Mouse (Mus musculus) inflammation-experienced regulatory T-cells, adult 6 months (primary cell): ENCODE measurements around the gene Dtnb. TPM values are rescaled to one million over a fixed set of nuclear protein-coding genes. Genes with fewer than 3 reads are reported as not detected.
"Not testable (repeated sequence)": the region's sequence is repeated elsewhere in the genome, so short reads cannot be mapped to it uniquely, and the experiment has no call there.

Source experiments
- ATAC-seq: one replicate; pipeline ENCODE4 v1.8.0; 2017
- polyA plus RNA-seq, 3 experiments: library from polyadenylated mRNA; unstranded; fragments of 100-300 nt; shearing (Covaris generic); gene quantifications; one replicate each; pipeline ENCODE4 v1.2.1; 2017

Dtnb gene
- 10 to 100 TPM; 16.7 to 34.2 (median 33.7) TPM for polyA plus RNA-seq

DNA sequence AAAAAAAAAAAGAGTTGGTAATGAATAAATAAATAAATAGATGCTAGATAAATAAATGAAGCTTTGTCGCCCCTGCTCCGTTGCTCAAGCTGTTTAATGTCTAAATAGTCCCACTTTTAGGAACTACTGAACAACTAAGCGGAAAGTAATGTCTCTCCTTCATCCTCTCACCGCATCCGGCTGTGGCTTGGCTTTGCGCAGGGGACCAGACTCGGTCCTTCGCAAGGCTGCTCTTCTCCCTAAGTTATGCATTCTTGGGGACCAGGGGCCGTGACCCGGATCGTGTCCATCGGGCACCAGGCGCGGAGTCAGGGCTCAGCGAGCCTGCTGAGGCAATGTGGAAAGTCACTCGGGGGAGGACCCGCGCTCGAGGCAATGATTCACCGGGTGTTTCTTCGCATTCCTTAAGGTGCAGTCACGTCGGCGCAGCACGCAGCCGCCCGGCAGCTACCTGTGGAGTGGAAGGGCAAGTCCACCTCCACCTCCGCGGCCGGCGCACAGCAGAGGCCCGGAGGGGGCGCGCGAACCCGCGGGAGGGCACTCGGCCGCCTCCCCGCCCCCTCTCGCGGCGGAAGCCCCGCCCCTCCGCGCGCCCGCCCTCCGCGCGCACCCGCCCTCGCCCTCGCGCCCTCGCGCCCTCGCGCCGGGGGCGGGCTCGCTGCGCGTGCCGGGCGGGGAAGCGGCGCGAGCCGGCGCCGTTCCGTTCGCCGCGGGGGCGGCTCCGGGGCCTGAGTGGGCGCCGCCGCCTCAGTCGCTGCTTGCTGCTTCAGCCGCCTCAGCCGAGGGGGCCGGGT is at the start of gene Dtnb:
Gene Dtnb, plus strand, starts transcription at position 595 of the 794 bp plus-strand sequence.
- peak; percentile 61 for ATAC-seq

DNA sequence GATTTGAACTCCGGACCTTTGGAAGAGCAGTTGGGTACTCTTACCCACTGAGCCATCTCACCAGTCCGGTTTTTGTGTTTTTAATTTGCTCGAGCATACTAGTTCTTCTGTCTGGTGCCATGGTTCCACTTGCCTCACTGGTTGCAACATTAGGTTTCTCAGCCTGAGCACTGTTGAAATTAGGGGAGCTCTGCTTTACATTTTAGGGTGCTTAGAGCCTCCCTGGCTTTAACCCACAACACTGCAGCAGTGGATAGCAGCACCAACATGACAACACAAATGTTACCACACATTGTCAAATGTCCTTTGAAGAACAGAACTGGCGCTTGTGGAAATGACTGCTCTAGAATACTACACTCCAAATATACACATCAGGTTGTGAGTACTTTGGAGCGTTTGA is 46.6 kb upstream of the Dtnb start:
- no peak for ATAC-seq

DNA sequence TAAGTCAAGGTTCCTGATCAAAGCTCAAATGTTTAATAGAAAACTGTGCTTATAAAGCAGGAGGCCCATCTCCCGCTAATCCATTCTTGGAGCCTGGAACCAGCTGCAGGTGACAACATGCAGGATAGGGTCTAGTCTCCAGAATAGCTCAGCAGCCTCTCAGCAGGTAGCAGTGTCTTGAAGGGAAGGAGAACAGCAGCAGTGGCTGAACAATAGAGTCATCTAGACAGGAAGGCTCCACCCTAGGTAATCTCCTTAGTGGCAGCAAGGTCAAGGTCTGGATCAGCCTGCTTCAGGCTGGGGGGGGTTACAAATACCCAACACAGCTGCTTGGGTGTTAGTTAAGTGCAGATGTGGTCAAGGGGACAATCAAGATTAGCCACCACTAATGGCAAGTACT is 36.7 kb upstream of the Dtnb start:
- not testable (repeated sequence) for ATAC-seq

DNA sequence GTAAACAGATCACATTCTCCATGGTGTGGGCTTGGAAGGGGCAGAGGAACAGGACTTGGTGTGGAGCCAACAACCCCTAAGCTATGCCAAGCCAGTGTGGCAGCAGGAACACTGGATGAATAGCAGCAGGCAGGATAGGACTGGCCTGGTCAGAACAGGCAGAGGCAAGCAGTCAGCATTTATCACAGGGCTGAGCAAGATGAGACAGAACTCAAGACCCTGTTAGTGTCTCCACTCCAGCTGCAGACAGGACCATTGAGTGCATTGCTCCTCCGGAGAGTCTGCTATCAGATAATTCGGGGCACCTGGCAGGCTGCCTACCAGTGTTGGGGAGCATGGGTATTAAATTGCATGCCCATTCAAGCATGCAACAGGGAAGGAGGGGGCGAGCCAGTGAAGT is 34.6 kb upstream of the Dtnb start:
- ATAC-seq: no peak

DNA sequence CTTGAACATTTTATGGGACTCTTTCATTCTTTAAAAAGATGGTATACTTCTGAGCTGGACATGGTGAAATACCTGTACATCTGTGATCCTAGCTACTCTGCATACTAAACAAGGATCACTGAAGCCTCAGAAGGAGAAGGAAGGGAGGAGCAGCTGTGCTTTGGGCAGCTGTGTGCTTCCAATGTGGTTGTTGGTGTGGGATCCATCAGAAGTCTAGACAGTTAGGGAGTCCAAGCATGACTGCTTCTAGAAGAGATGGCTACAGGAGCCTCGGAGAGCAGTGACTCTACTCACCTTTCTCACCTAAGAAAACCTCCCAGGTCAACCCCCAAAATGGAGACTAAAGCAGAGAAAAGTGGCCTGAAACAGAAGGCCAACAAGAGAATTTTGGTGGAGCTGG is 34.1 kb upstream of the Dtnb start:
- no peak for ATAC-seq

DNA sequence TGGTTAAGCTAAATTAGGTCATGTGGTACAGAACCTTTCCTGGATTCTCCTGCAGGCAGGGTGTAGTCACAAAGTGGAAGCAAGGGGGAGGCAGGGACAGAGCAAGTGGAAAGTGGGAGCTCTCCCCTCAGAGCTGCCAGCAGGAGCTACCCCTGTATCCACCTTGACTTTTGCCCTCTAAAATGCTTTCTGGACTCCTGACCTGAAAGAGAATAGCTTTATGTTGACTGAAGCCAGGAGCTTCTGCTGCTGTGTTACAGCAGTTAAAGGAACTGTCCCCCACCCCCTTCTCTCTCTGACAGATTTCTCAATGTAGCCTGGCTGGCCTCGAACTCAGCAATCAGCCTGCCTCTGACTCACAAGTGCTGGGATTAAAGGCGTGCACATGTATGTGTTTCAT is 32.6 kb upstream of the Dtnb start:
- no peak for ATAC-seq

DNA sequence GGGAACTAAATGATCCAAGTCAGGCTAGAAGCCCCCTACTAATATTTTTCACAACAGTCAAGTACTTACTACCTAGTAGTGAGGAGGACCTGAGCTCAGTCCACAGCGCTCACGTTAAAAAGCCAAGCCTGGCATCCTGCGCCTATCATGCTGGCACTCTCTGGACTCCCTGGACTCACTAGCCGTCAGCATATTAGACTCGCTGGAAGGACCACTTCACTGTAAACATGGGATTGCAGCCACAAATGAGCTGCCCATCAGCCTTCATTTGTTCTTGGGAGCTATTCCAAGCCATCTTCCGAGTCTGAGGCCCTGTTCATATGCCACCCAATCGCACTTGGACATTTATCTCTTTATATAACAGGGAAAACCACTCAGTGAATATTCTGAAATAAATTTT is 31.3 kb upstream of the Dtnb start:
- no peak for ATAC-seq

DNA sequence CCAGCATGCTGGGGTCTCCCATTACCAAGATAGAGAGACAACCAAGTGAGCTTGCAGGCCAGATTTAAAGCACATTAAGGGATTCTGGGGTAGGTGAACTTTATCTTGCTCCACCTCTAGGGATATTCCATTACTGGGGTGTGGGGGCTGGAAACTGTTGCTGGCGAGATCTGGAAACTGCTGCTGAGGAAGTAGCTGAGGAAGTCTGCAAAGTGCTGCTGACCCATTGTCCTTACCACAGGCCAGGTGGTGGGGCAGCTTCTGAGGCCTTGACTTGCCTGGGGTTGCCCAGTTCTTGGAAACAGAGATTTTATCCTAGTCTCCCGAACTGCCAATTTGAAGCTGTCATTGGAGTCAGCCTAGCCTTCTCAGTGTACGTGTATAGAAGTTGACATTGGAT is 26.7 kb upstream of the Dtnb start:
- ATAC-seq: no peak

DNA sequence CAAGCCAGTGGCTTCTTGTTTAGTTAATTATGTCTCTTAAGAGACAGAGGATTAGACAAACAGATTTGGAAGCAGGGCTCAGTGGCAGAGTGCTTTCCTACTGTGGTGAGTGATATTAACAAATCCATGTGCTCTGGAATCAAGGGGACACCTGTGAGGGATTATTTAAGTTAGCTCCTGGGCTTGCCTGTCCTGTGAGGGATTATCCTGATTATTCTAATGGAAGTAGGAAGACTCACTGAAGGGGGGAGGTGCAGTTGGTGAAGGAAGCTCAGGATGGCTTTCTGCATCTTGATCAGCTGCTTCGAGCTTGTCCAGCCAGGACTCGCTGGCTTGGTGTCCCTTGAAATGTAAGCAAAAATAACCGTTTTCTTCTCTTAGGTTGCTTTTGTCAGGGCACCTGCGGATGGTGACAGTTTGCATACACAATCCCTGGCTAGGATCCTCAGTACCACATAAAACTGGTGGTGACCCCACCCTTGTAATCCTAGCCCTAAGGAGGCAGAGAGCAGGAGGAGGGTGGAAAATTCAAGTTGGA is 26.0 kb upstream of the Dtnb start:
- ATAC-seq: no peak

DNA sequence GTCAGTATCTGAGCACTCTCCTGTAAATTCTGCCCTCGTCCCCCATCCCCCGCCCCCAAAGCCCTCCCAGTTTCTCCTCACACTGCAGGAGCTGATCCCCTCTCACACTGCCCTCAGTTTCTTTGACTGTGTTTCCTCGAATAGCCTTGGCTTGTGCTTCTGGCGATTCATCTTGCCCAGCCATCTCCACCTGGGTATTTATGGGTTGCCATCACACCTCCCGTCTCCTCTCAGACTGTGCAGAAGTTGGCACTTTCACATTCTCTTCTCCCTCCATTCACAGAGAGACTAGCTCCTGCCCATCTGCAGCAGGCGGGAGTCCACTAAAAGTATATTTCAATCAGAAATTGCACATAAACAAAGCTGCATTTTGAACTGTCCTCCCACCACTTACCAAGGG is 25.4 kb upstream of the Dtnb start:
- no peak for ATAC-seq

DNA sequence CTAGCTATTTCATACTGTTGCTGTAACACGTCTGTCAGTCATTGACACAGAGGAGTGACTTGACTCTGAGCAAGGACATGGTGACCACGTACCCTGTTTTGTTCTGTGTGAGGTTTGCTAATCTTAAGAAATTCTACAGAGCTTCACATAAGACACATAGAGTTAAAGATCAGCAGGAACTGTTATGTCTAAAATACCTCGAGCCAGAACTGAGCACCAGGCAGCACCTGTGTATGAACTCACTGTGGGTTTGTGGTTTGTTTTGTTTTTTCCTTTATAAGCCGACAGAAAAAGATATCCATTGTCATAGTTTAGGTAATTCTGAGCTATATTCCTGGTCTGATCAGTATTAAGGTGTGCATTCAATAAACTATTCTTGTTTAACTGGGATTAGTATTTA is 24.7 kb upstream of the Dtnb start:
- ATAC-seq: peak; percentile 75

DNA sequence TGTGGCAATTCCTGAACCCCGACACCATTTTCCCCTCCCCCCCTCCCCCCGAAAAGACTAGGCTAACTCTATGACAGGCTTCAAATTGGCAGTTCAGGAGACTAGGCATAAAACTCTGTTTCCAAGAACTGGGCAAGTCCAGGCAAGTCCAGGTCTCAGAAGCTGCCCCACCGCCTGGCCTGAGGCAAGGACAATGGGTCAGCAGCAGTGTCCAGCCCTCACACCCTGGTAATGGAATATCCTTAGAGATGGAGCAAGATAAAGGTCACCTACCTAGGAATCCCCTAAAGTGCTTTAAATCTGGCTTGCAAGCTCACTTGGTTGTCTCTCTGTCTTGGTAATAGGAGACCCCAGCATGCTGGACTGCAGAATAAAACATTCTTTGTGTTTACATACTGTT is 24.3 kb upstream of the Dtnb start:
- ATAC-seq: no peak

DNA sequence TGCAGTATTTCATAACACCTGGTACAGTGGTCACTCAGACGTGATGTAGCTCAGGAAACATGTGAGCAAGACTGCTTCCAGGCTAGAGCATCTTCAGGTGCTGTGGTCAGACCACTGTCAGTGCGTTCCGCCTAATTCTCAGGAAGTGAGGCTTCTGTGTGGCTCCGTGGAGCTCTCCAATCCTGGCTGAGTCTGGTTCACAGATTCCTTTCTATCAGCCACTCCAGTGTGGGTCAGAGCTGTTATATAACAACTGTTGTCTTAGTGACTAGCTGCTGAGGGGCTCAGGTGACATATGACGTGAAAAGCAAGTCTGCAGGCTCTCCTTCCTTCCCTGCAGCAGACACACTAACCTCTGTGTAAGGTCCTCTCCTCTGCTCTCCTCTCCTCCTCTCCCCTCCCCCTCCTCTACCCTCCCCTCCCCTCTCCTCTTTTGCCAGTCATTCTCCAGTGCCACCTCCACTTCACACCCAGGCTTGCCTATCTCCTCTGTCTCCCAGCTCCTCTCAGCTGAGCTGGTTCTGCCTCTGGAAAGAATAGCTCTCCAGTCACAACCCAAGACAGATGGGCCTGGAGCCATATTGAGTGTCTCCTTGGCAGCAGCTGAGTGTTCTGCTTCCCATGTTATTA is 23.5 kb upstream of the Dtnb start:
- ATAC-seq: peak; percentile 27

DNA sequence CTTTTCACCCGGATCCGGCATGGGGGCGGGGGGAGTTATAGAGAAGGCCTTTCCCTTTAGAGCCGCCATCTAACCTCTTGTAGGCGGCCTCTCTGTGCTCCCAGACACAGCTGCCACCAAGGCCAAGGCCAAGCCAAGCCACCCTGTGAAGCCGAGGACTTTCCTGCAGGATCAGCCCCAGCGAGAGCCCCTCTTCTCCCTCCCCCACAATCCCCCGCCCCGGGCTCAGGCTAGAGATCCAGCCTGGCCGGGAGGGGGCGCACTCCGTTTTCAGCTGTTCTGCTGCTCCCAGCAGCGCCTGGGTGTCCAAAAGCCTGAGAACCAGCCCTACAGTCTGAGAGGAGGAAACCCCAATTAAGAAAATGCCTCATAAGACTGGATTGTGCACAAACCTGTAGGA is 21.9 kb upstream of the Dtnb start:
- ATAC-seq: no peak

DNA sequence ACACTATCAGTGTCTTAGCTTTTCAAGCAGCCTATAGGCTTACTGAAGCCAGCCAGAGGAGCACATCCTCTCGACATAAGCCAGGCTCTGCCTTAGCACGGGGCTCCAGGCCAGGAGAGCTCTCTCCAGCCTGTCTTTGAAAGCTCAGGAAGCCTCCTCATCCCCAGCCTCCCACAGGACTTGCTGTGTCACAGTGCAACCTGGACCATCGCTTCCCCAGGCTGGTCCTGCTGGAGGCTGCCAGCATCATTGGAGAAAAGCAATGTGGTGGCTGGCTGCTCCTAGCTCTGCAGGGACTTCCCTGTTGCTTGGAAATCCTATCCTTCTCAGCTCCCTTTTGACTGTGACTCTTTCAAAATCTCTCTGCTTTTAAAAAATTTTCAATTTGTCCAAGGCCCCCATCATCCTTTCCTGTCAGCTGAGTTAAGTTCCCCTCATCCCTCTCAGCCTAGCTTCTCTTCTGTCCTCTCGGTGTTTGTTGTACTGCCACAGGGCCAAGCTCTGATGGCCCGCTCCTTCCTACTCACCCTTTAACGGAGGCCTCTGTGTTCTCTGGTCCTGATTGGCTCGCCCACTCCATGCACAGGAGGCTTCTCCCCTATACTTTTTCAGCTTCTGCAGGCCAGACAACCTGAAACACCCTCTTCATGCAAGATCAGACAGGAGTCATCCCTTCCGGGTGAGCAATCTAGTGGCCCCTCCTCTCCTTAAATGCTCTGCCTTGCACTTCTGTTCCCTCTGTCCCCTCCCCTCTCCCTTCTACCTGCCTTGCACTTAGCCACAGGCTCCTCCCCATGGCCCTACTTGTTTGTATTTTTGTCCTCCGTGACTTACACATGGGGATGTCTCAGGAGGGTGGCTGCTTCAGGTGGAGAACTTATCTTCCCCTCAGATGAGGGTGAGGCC is 14.5 kb upstream of the Dtnb start:
- ATAC-seq: peak; percentile 26

DNA sequence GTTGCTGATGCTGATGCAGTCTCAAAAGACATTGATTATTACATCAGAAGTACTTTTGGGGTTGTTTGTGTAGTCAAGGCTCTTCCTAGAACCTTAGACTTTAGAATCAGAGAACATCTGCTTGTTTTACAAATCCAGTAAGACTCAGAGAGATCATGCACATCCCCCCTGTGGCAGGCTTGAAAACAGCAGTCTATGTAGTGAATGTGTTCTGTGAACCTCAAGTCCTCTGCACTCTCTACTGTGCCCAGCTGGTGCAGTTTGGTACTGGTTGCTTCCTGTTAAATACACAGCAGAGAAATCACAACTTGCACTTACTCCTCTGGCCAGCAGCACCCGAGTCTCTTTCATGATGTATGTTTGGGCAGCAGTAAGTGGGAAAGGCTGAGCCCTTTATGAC is 11.6 kb upstream of the Dtnb start:
- ATAC-seq: peak; percentile 98

DNA sequence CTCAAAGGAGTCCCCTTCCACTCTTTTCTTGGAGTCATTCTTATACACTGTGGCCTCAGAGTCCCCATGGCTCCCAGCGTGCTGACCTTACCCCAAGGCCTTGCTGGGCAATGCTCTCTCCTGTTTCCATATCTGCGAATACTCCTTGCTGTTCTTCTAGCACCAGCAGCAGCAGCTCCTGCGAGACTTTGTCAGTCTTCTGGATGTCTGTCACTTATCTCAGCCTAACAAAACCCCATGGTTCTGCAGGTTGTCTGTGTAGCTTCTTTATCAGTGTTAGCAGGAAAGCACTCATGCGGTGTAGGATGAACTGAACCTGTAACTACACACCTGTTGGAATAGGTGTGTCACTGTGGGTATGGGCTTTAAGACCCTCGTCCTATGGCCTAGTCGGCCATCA is 11.1 kb upstream of the Dtnb start:
- no peak for ATAC-seq

DNA sequence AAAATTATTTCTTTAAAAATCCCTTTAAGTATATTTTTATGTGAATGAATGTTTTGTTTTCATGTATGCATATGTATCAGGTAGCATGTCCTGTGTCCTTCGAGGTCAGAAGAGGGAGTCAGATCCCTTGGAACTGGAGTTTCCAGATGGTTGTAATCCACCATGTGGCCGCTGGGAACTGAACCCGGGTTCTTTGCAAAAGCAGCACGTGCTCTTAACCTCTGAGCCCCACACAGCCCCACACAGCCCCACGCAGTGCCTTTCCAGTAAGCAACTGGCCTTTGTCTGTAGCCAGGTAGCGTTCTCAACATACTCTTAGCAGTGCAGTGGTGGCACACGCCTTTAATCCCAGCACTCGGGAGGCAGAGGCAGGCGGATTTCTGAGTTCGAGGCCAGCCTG is 9.4 kb upstream of the Dtnb start:
- no peak for ATAC-seq

DNA sequence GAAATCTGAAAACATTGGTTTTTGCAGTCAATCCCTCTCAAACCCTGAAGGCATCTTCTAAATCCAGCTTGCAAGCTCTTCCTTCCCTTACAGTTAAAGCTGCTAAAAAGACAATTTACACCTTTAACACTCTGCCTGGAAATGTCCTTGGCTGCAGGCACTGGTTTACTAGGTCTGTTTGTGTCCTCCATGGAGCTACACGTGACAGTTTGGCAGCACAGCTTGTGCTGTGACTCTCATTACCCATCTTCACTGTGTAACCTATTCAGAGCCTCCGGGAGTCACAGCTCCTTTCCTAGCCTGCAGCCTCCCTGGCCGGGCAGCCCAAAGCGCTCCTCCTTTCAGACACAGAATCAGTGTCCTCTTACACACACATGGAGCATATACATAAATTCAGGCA is 8.5 kb upstream of the Dtnb start:
- ATAC-seq: no peak

DNA sequence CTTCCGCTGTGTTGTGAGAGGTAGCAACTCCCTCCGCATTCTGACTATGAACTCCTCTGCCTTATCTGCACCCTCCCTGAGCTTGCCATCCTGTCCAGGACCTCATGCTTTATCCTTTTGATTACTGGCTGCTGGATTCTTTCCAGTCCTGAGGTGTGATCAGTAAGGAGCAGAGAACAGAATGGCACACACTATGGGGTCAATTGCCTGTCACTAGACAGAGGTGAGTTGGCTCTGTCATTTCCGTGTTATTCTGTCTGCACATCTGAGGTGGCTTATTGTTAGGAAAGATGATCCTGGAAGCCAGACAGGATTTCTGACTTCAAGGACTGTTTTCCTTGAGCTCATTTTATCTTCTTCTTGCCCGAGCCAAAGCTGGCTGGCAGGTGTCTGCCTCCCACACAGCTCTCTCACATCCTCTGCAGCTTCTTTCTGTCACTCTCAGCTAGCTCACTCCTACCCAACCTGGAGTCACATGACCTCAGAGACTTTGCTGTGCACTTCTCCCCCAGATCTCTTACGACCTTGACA is 3.7 kb upstream of the Dtnb start:
- ATAC-seq: peak; percentile 71

DNA sequence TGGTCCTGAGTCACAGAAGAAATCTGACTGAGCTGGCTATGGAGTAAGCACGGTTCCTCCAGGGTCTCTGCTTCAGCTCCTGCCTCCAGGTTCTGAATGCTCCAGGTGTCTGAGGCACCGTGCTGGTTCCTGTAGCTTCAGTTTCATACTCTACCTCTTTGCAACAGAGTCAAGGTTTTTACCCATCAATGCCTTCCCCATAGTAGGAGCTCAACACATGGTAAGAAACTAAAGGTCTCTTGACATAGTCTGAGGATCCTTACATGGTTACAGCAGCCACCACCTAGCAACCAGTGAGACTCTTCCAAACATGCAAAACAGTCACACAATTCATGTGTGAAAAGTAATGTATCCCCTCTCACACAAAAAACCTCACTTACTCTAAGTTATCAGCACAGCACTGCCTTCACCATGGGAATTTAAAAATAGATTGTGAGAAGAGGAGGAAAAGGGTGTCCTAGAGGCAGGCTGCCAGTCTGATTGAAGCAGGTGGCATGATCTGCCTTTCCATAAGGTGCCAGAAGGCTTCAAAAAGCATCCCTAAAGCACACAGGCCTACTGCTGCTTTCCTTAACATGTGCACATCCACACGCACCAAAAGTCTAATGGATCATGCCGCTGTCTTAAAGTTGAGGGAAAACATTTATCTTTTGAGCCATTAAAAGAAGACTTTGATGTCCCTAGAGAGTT is 1.3 kb upstream of the Dtnb start:
- no peak for ATAC-seq
